Mouse (Mus musculus) heart, postnatal 36 days (tissue): ENCODE results near the gene 1700011L22Rik. TPM values are rescaled to one million over a fixed set of nuclear protein-coding genes. Genes with fewer than 3 reads are reported as not detected.

ENCODE experiments used
- DNase-seq, 2 experiments: peaks; one replicate each; pipeline ENCODE4 v3.0.0; 2021 to 2022
- intact Hi-C: fragments of 180-260 bp; cut with DNase I; formaldehyde crosslinking; loops from one replicate; pipeline ENCODE4 v1.15.1; 2025
- total RNA-seq, 2 experiments: library from RNA; stranded (reverse); gene quantifications; 2 replicates each; pipeline ENCODE4 v1.2.3; 2021

The 1700011L22Rik gene
- total RNA-seq, 2 experiments from 2014 or later = not detected

DNA sequence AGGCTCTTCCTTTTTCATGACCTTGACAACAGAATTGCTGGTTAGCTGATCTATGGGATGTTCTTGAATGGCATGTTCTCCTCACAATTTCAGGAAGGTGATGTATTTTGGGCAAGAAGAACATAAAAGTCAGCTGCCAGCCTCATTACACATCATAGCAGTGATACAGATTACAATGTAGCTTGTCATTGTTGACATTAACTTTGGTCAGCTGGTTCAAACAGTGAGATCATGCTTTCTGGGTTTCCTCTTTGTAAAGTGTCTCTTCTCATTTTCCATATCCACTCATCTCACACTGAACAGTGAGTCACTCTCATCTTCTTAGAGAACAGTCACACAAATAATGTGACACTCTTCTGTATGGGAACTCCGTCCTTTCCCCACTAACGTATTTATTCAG is 4.9 kb downstream of the 1700011L22Rik start:
- intact Hi-C loops = no loop called here

DNA sequence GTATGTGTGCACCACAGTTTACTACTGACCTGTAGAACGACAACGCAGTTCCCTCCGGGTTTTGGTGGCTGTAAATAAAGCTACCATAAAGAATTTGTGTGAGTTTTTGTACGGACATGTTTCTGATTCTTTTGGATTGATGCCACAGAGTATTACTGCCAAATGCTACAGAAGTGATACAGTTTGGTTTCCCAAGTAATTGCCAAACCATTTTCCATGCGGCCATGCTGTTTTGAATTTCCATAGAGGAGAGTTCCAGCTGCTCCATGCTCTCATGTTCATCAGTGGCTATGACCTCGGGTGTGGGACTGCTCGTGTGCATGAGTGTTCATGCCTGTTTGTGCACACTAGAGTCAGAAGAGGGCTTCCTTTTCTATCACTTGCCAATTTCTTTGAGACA is 8.4 kb downstream of the 1700011L22Rik start:
- no peak for DNase-seq
- intact Hi-C loops = no loop called here

More for the DNA sequence above, 4.9 kb downstream of the 1700011L22Rik start:
- DNase-seq = no peak

DNA sequence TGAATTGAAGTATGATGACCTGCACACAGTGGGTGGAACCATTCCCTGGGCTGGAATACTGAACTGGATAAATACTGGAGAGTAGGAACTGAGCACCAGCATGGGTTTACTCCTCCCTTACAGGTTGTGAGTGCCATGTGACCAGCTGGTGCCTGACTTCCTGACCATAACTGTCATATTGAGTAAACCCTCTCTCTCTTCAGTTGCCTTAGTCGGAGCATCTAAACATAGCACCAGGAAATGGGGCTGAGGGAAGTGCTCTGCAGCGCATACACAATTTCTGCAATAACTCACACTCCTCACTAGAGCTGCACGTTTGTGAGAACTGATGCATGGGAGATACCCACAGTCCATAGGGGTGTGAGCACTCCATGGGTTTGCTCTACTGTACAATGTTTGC is 9.1 kb downstream of the 1700011L22Rik start:
- DNase-seq = no peak
- intact Hi-C loops = no loop called here

DNA sequence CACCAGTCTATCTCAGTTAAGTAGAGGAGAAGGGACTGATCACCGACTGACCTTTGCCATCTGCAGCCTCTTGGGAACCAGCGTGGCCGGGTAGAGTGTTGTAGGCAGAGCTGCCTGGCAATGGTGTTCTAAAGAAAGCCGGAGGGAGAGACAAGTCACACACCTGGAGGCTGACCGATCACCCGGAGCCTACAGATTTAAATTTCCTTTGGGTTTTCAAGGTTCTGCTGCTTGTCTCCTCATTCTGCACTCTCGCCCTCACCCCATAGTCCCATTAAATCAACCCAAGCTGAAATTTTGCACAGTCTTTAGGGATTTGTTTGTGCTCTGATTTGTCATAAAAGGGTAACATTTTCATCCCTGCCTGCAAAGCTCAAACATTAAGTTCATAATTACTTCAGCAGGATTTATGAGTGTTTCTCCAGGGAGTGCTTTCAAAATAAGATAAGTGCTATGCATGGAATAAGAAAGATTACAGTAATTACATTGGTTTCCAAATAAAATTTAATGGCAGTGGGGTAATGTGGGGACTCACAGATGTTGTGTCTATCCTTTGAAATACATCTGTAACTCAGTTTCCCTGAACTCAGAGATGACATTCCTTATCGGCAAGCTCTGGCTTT is 19.0 kb downstream of the 1700011L22Rik start:
- DNase-seq = no peak
- intact Hi-C loops = no loop called here

DNA sequence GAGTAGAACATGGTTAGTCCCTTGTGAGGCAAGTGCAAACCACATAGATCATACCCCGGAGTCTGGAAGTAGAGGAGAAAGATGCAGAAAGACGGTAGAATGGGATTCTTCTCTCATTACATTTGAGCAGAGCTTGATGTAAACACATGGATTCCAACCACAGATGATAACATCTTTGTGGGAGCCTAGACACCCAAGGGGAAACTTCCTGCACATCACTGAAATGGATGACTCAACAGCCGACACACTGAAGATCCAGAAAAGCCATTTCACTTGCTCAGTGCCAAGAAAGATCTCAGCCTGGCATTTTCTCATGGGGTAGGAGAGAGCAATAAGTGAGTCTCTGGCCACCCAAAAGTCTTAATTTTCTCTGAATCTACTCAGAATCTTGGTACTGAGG is 20.5 kb downstream of the 1700011L22Rik start:
- no peak for DNase-seq
- intact Hi-C loops = no loop called here

DNA sequence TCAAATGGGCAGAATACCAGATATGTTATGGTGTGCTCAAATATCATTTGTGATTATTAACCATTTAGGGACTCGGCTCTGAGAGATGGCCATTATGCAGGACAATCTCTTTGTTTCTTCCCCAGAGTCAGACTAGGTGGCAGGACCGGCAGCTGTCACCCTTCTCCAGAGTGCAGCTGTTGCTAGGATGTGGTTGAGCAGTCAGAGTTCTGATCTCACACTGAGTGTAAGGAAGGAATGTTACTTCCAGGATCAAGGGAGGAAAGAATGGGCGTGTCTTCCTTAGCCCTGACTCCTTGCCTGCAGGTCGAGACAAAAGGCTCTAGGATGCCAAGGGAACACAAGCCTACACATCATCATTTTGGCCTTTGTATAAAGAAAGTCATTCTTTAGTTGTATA is 21.2 kb downstream of the 1700011L22Rik start:
- DNase-seq = no peak
- intact Hi-C loops = no loop called here

DNA sequence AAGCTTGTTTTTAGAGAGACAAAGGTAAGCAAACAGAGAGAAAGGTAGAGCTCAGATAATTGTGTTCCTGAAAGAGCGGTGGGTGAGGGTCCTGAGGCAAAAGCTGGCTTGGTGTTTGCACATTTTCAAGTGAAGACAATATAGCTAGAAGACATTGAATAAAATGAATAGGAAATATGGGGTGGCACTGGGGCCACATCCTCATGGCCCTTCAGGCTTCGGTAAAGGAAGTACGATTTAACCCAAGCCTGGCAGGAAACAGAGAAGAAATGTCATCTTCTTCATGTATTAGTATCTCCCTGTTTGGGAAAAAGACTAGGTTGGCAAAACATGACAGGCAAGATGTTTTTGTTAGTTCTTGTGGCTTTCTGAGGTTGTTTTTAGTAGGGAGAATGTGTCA is 22.3 kb downstream of the 1700011L22Rik start:
- intact Hi-C loops = no loop called here
- no peak for DNase-seq

DNA sequence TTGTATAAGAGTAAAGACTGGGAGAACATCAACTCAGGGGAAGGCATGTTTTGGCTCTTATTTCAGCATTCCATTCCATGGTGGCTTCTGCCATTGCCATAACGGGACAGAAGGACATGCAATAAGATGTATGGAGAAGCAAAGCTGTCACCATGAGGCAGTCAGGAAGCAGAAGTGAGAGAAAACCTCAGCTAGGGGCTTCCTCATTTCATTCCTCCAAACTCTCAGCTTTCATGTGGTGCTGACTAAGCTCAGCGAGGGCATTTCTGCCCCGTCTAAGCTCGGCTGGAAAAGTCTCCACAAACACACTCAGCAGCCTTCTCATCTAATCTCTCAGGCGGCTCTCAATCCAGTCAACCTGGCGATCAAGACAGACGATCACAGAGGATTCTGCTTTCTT is 22.8 kb downstream of the 1700011L22Rik start:
- no peak for DNase-seq
- intact Hi-C loops = no loop called here

DNA sequence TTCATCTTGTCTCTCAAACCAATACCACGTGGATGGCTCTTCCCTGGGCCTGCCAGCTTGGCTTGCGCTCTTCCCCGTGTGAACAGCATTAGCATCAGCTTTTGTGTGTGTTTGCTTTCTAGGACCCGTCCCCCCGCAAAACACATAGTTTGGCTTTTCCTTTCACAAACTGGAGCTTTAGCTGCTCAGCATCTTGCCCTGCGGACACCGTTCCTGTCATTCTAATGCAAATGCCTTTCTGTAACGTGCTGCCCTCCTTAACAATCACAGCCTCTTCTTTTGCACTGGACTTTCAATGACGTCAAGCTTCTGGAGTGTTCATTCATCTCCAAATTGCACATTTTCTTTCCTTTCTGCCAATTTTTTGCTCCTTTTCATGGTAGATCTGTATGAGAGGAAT is 24.0 kb downstream of the 1700011L22Rik start:
- no peak for DNase-seq
- intact Hi-C loops = no loop called here

DNA sequence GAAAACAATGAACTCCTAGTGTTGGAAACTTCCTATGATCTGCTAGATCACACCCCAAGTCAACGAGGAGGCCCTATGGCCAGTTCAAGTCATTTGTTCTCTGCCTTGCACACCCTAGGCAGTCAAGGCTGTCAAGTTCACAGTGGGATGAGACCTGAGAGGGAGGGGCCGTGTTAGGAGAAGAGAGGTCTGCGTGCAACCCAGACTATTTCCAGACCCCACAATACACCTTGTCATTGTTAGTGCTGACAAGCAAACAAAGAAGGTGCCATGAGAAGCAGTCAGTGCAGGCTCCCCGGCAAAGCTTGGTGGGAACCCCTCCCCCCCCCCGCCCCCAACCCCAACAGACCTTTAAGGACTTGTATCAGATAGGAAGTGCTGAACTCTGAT is 25.6 kb downstream of the 1700011L22Rik start:
- DNase-seq = no peak
- intact Hi-C loops = no loop called here

DNA sequence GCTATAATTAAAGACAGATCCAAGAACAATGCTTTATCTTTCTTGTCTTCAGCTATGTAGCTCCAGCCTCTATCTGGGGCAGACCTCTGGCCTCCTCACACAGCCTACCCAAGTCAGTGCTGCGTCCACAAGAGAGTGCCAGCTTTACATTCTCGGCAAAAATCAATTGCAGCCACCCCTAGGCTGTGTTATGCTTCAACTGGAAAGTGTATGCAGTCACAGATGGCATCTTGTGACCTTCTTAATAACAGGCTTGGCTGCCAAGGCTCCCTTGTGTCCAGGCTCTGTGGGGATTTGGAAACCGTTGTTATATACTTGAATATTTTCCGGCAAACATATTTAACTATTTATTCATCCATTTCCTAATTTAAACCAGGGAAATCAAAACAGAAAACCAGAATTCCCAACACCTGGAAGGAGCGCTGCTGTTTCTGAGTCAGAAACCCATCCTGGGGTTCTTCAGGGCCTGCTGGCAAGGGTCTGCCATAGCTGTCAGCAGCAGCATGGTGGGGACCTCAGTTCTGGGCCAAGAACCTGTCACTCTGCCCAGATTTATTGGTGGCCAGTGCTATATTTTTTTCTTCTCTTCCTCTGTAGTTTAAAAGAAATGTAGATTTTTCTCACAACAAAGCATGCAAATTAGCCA is 26.1 kb downstream of the 1700011L22Rik start:
- no peak for DNase-seq
- intact Hi-C loops = no loop called here

DNA sequence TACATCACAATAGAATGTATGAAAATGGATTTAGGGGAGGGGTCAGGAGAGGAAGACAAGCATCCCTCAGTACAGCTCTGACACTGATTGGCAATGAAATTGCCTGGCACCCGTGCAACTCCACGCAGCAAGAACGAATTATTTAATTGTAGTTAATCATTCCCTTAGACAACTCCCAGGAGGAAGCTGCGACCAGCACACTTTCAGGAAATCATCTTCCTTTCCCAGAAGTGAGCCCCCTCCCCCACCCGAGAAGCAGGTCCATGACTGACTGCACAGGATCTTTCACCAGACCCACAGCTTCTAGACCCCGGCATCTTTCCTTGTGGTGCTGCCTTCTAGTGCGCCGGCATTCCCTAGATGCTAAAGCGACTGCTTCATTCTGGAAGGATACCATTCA is 36.7 kb downstream of the 1700011L22Rik start:
- intact Hi-C loops = no loop called here
- DNase-seq = no peak

DNA sequence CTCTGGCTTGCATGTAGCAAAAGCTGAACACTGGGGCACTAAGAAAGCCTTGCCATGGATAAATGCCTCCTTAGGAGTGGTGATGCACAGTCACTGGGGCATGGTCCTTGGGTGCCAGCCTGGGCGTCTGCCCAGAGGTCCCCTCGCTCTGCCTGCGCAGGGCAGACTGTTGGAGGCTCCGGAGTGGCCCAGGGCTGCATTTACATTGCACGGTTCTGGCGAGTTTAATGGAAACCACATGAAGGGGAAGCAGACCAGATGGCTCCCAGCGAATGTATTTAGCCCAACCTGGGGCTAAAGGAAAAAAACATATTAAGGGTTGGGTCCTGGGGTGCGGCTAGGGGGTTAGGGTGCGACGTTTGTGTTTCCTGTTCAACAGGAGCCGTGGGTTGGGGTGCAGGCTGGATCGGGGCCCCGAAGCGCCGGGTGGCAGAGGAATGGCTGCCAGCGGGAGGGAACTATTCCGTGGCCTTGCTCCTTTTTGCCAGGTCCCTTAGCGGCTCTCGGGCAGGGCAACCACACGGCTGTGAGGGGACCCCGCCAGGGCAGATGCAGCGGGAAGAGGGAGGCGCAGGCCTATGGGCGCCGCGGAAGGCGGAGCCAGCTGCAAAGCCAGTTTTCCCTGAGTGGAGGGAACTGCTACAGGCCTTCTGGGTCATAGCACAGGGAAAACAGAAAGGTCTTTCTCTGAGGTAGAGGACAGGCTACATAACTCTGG is 38.6 kb downstream of the 1700011L22Rik start:
- intact Hi-C loops = loop anchor here (5.0 kb wide), 1 partner anchor 83 kb away; the partner anchor contains the start of gene Mmaa
- peak; percentile 42 to 44 for DNase-seq

DNA sequence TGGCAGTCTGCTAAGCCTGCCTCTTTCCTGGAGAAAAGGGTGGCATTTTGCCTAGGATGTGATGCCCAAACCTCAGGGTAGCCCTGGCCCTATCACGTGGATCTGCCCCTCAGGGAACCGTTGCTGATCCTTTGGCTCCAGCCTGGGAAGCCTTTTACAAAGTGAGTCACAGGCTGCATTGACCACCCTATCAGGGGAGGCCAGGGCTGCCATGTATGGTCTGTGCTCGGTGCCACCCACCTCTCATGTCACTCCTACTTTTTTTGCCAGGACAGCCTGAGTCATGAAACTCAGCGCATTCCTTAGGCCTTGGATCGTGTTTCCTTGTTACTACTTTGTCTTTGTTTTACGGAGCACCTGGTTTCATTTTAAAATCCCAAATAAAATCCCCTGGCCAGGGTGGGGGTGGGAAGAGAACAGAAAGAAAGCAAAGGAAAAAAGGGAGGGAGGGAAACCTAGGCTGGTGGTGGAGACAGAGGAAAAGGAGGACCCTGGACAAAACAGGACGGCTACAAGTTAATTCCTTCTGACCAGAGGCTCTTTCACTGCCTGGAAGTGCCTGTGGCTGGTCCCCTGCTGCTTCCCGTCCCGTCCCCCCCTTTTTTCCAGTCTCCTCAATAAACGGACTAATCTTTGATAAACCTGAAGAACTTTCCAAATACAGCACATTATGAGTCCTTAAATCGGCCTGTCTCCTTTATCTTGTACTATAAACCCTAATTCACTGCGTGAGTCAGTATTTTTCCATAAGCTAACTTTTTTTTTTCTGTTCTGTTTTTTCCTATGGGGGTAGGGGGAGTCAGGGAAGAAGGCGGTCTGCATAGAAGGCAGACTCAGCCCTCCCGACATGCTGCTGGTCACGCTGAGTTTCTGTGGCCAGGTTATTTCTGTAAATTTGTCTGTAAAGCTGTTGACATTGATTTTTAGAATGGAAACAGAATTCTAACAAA is 39.4 kb downstream of the 1700011L22Rik start:
- intact Hi-C loops = loop anchor here (5.0 kb wide), 1 partner anchor 83 kb away; the partner anchor contains the start of gene Mmaa
- peak; percentile 16 to 45 for DNase-seq

DNA sequence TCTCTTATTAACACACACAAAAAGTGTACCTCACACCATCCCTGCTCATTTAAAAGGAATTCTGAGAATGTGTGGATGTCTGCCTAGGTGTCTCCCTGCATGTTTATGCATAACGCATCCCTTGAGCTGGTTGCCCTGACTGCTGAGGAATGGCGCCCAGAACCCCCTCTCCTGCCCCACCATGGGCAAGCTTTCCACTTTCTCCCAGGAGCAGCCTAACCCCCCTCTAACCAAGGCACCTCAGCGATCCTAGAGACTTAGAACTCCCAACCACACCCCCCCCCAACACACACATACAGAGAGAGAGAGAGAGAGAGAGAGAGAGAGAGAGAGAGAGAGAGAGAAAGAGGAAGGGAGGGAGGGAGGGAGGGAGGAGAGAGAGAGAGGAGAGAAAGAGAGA is 40.2 kb downstream of the 1700011L22Rik start:
- DNase-seq = no peak
- intact Hi-C loops = loop anchor here (5.0 kb wide), 1 partner anchor 84 kb away; the partner anchor contains the start of gene Mmaa

DNA sequence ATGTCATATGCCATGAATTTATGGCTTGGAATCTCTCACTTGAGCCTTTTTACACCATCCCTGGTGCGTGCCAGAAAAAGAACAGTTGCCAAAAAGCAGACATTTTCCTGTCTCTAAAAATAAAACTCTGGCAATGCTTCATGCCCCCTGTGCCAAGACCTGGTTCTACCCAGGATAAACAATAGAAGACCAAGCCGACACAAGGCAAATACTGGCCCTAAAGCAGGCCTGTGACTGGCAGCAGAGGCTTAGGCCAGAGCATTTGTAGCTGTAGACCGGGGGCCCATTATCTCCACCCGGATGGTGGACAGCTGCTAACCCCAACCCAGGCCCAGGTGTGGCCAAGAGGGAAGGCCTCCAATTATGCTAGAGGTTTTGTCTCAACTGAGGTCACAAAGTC is 41.5 kb downstream of the 1700011L22Rik start:
- intact Hi-C loops = loop anchor here (2.0 to 5.0 kb wide), 2 partner anchors 85 to 176 kb away; partner anchors contain the start of gene Mmaa
- DNase-seq = peak; percentile 33 to 52

DNA sequence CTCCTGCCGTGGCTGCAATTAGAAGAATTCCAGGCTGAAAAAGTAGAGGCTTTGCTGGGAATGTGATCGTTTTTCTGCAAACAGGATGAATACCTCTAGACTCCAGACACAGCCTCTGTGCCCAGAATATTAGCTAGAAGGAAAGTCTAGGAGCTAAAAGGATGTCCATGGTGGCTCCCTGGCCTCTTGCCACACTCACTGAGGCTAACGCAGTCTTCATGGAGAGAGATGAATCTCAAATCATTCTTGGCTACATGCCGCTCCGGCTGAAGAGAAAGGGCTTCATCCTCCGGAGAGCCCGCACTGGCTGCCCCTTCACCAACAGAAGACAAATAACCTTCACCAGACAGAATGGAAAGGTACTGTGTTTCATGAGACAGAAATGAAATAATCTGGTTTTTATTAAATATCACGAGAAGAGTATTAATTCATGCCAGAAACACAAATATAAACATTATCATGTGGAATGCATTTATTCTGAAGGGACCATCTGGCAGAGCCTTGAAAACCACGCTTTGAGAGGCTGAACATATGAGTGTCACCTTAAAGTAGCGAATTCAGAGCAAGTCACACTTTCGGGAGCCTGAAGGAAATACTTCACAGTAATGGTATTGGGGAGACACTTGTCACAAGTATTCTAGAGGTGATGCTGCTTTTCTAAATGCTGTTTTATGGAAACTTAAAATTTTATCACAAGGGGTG is 46.8 kb downstream of the 1700011L22Rik start:
- intact Hi-C loops = no loop called here
- no peak for DNase-seq

DNA sequence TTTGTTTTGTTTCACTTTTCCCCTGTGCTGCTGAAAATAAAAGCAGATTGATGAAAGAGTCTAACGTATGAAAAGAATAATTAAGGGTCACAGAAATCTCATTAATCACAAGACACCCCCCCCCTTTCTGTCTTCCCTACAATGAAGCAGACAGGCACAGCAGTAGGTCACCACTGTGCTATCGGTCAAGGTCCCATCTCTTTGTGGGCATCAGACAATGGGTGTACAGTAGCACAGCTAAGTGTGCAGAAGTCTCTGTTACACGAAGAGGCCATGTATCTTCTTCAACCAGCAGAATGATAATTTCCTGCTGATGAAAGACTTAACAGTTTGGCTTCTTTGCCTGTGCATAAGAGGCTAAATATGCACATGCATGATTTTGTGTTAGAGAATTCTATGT is 49.7 kb downstream of the 1700011L22Rik start:
- intact Hi-C loops = no loop called here
- DNase-seq = no peak

DNA sequence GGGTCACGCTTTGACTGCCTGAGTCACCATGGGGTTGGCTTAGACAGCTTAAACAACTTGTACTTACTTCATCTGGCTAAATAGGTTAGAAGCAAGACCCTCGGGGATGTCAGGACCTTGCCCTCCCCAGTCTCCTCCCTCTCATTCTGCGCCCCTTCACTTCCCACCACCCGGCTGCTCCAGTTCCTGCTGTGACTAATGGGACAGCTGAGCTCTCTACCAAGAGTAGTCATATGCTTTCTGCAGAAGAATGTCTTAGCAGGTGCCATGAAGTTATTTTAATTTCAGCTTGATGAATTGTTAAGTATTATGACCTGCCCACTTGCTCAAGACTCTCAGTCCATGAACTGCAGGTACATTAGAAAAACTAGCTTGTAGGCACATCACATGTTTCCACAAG is 51.9 kb downstream of the 1700011L22Rik start:
- intact Hi-C loops = no loop called here
- no peak for DNase-seq

DNA sequence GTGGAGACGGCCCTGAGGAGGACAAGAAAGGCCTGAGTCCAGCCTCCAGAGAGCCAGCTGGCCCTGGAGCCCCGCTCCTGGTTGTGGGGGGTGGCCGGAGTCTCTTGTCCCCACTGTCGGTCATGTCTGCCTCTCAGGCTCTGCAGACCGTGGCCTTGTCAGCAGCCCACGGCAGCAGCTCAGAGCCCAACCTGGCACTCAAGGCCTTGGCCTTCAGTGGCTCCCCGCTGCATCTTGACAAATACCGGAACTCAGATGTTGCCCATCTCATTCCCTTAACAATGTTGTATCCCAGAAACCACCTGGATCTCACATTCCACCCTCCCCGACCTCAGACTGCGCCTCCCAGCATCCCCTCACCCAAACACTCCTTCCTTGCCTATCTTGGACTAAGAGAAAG is 58.3 kb downstream of the 1700011L22Rik start:
- no peak for DNase-seq
- intact Hi-C loops = no loop called here
